Comparison of ENCODE assay signal across 18 mouse cellular contexts in genomic region chr7:116529793-116530192, GRCm38 (mm10). TPM values are rescaled to one million over a fixed set of nuclear protein-coding genes. Genes with fewer than 3 reads are reported as not detected.
DNase-seq lines count a peak whose midpoint lies in the region; ATAC-seq and TF ChIP-seq lines count a peak whose summit lies in the region.
"Had no signal": no experiment of that assay in that cellular context is flagged by ENCODE, and none has a peak within 500 bp of the region (broad histone marks: within the 10 kb centered on the region; RNA-seq: fewer than 3 reads in every experiment).

No protein-coding gene starts in this region.

- DNase-seq in kidney, adult 2 months, result peak; percentile 9
- DNase-seq in thymus, postnatal 0 days (ENCODE audit: low spot score), result peak; percentile 26
- DNase-seq in thymus, postnatal 25 days, result no peak
- DNase-seq in induced T-regulatory cell, adult 2 months (ENCODE audit: low read depth), result peak; percentile 27
- no peak for DNase-seq in retina, postnatal 1 day
- no peak for DNase-seq in left cerebral cortex, adult 8-10 months (ENCODE audit: low spot score in 2 of 2)
- DNase-seq: gastrocnemius, postnatal 14 days had no signal

- H3K4me1 ChIP-seq in kidney, adult 2 months (ENCODE audit: control insufficient read depth, insufficient read depth, low read length), result no peaks in the 10 kb centered on the region
- H3K4me1 ChIP-seq in kidney, embryonic 14.5 days (ENCODE audit: control insufficient read depth, insufficient read depth, low read length), result no peaks in the 10 kb centered on the region
- no peaks in the 10 kb centered on the region for H3K4me1 ChIP-seq in hindbrain, embryonic 13.5 days (replicated peaks)
- H3K4me1 ChIP-seq: embryonic facial prominence, embryonic 12.5 days; heart, embryonic 13.5 days; hindbrain, embryonic 10.5 days; intestine, embryonic 15.5 days; liver, embryonic 12.5 days; neural tube, embryonic 15.5 days had no signal

- peaks cover 4% of the 10 kb centered on the region for H3K36me3 ChIP-seq in kidney, adult 2 months (ENCODE audit: control insufficient read depth, insufficient read depth, low read length)
- H3K36me3 ChIP-seq in kidney, embryonic 14.5 days (ENCODE audit: control insufficient read depth, insufficient read depth, low read length), result peaks cover 23% of the 10 kb centered on the region; the same call in 1 of the 2 replicates
- H3K36me3 ChIP-seq in hindbrain, embryonic 13.5 days, result peaks cover 64% of the 10 kb centered on the region
- H3K36me3 ChIP-seq: intestine, embryonic 15.5 days; liver, embryonic 12.5 days had no signal

- ATAC-seq in kidney, embryonic 14.5 days (ENCODE audit: low FRiP score, low TSS enrichment), result no peak
- ATAC-seq in hindbrain, embryonic 13.5 days (ENCODE audit: low FRiP score), result no peak
- ATAC-seq: intestine, embryonic 15.5 days; liver, embryonic 12.5 days had no signal

- no peak overlapping the region for H3K27ac ChIP-seq in kidney, adult 2 months (ENCODE audit: insufficient read depth, low read depth, low read length)
- no peak overlapping the region for H3K27ac ChIP-seq in kidney, embryonic 14.5 days (ENCODE audit: low read depth, low read length)
- H3K27ac ChIP-seq in hindbrain, embryonic 13.5 days, result no peak overlapping the region
- H3K27ac ChIP-seq: embryonic facial prominence, embryonic 12.5 days; heart, embryonic 13.5 days; hindbrain, embryonic 10.5 days; intestine, embryonic 15.5 days; kidney, postnatal 0 days; layer of hippocampus, adult 2 months; left cerebral cortex, adult 2 months; liver, embryonic 12.5 days; neural tube, embryonic 15.5 days had no signal

- H3K4me2 ChIP-seq in kidney, embryonic 14.5 days (replicated peaks; ENCODE audit: low read depth, low read length), result no peak overlapping the region
- H3K4me2 ChIP-seq in hindbrain, embryonic 13.5 days, result no peak overlapping the region
- H3K4me2 ChIP-seq: embryonic facial prominence, embryonic 12.5 days; heart, embryonic 13.5 days; intestine, embryonic 15.5 days; liver, embryonic 12.5 days; neural tube, embryonic 15.5 days had no signal

- no peak overlapping the region for H3K4me3 ChIP-seq in kidney, adult 2 months (ENCODE audit: insufficient read depth, low read depth, low read length)
- no peak overlapping the region for H3K4me3 ChIP-seq in kidney, embryonic 14.5 days (ENCODE audit: low read length)
- no peak overlapping the region for H3K4me3 ChIP-seq in hindbrain, embryonic 13.5 days
- H3K4me3 ChIP-seq: embryonic facial prominence, embryonic 12.5 days; heart, embryonic 13.5 days; hindbrain, embryonic 10.5 days; intestine, embryonic 15.5 days; layer of hippocampus, adult 2 months; left cerebral cortex, adult 2 months; liver, embryonic 12.5 days; neural tube, embryonic 15.5 days had no signal

- no peak overlapping the region for H3K9ac ChIP-seq in kidney, embryonic 14.5 days (ENCODE audit: low read depth, low read length)
- no peak overlapping the region for H3K9ac ChIP-seq in hindbrain, embryonic 13.5 days
- H3K9ac ChIP-seq: embryonic facial prominence, embryonic 12.5 days; heart, embryonic 13.5 days; intestine, embryonic 15.5 days; liver, embryonic 12.5 days; neural tube, embryonic 15.5 days had no signal

- TF ChIP-seq CTCF in kidney, adult 2 months (conservative IDR thresholded peaks at IDR 0.05; ENCODE audit: insufficient read depth, insufficient read length, low read depth, low read length), result no peak

- H3K9me3 ChIP-seq in kidney, embryonic 14.5 days (ENCODE audit: control insufficient read depth, low read length), result no peaks in the 10 kb centered on the region
- no peaks in the 10 kb centered on the region for H3K9me3 ChIP-seq in hindbrain, embryonic 13.5 days
- H3K9me3 ChIP-seq: embryonic facial prominence, embryonic 12.5 days; heart, embryonic 13.5 days; hindbrain, embryonic 10.5 days; intestine, embryonic 15.5 days; neural tube, embryonic 15.5 days had no signal

- WGBS in kidney, adult 2 months, result 64% methylated on average over 4 of the region's 4 CpGs
- 84% methylated on average over 4 of the region's 4 CpGs for WGBS in kidney, embryonic 14.5 days
- 85% methylated on average over 4 of the region's 4 CpGs for WGBS in hindbrain, embryonic 13.5 days

- no peaks in the 10 kb centered on the region for H3K27me3 ChIP-seq in kidney, adult 2 months (replicated peaks; ENCODE audit: control insufficient read depth, insufficient read depth, low read length)
- no peaks in the 10 kb centered on the region for H3K27me3 ChIP-seq in kidney, embryonic 14.5 days (ENCODE audit: control insufficient read depth, insufficient read depth, low read length)
- no peaks in the 10 kb centered on the region for H3K27me3 ChIP-seq in hindbrain, embryonic 13.5 days
- H3K27me3 ChIP-seq: embryonic facial prominence, embryonic 12.5 days; heart, embryonic 13.5 days; intestine, embryonic 15.5 days; liver, embryonic 12.5 days; neural tube, embryonic 15.5 days had no signal

- no peak for TF ChIP-seq POLR2A in kidney, adult 2 months (IDR thresholded peaks at IDR 0.05; ENCODE audit: low read depth, low read length)

RNA-seq across cellular contexts. Expression of gene Nucb2, which starts 25.6 kb away (rescaled TPM):
- 2.5 and 3.1 TPM in 2 replicates for polyA plus RNA-seq in kidney, adult 2 months (2012; rRNA removed)
- polyA plus RNA-seq in kidney, embryonic 14.5 days (2014; fragmentation: Nextera tagmentation; extraction: Ambion mirVana), result 17.5 and 19.2 TPM in 2 replicates
- polyA plus RNA-seq in thymus, postnatal 0 days (2015; fragmentation: Nextera tagmentation; extraction: Ambion mirVana), result 5.0 and 5.2 TPM in 2 replicates
- 10 to 100 TPM; 25.7 to 28.7 (median 28.2) TPM for total RNA-seq in left cerebral cortex, adult 8-10 months (2022)
- 22.0 and 25.0 TPM in 2 replicates for polyA plus RNA-seq in hindbrain, embryonic 13.5 days (2015; fragmentation: Nextera tagmentation; extraction: Ambion mirVana)

Comparison
In these comparisons a context has a peak if more than half of its experiments do, and no peak if none do; other contexts are left out.
1. DNase-seq: peak in kidney, adult 2 months (single experiment), thymus, postnatal 0 days (single experiment) and induced T-regulatory cell, adult 2 months (single experiment); none in thymus, postnatal 25 days (single experiment), retina, postnatal 1 day (single experiment) and left cerebral cortex, adult 8-10 months (0 of 2).